Mouse (Mus musculus): ENCODE results near the gene Pbx3. TPM values are rescaled to one million over a fixed set of nuclear protein-coding genes. Genes with fewer than 3 reads are reported as not detected.

Pbx3 gene
- polyA plus RNA-seq, 1 experiment, result 187 TPM

- no peak for TF ChIP-seq CTCF (IDR thresholded peaks at IDR 0.05; ENCODE audit: borderline replicate concordance, extremely low read depth, insufficient read depth, insufficient read length)
- TF ChIP-seq POLR2A (IDR thresholded peaks at IDR 0.05; ENCODE audit: borderline replicate concordance, extremely low read depth, insufficient read depth, insufficient read length, poor library complexity, severe bottlenecking), result no peak
- DNase-seq (ENCODE audit: low read depth), result no peak
Measured at GRCm38 (mm10) chr2:34139470-34140158, 233.3 kb downstream of the Pbx3 start.

GRCm38 (mm10) chr2:34135316-34135715 lies 237.6 kb downstream of the Pbx3 start:
- TF ChIP-seq POLR2A (IDR thresholded peaks at IDR 0.05; ENCODE audit: borderline replicate concordance, extremely low read depth, insufficient read depth, insufficient read length, poor library complexity, severe bottlenecking), result no peak
- TF ChIP-seq CTCF (IDR thresholded peaks at IDR 0.05; ENCODE audit: borderline replicate concordance, extremely low read depth, insufficient read depth, insufficient read length), result no peak
- peak; percentile 66 for DNase-seq (ENCODE audit: low read depth)

DNA sequence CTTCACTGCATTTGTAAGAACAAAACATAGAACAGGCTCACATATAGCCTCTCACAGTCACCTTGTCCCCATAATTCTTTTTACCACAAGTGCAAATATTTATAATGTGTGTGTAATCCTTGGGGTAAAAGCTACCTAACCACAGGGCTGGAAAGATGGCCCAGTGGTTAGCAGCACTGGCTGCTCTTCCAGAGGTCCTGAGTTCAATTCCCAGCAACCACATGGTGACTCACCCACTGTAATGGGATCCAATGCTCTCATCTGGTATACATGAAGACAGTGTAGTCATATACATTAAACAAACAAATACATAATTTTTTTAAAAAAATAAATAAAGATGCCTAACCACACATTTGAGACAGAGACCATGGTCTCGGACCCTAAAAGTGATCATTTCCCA lies 240.2 kb downstream of the Pbx3 start:
- TF ChIP-seq CTCF (IDR thresholded peaks at IDR 0.05; ENCODE audit: borderline replicate concordance, extremely low read depth, insufficient read depth, insufficient read length) (no peak), POLR2A (IDR thresholded peaks at IDR 0.05; ENCODE audit: borderline replicate concordance, extremely low read depth, insufficient read depth, insufficient read length, poor library complexity, severe bottlenecking) (no peak)

DNA sequence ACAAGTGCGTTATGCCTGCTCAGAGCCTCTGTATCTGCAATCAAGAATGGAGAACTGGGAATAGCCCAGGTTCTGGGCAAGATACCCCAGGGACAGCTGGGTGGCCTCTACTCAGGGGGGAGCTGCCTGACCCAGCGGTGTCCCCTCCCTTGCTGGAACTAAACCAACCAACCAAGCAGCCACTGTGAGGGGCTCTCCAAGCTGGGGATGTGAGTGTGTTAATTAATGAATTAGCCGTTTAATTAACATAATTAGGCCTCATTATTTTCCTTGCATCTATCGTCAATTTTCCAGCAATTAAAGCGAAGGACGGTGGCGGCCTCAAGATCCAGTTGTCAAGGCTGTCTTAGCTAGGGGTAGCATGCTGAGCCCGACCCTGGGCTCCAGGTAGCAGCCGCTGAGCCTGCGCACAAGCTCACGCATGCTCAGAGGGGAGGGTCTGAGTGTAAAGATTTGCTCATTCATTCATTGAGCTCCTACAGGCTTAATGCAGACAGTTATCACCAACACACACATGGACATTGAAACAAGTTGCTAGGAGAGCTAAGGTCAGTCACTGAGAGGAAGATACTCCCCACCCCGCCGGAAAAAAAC lies 243.2 kb downstream of the Pbx3 start:
- no peak for TF ChIP-seq POLR2A (IDR thresholded peaks at IDR 0.05; ENCODE audit: borderline replicate concordance, extremely low read depth, insufficient read depth, insufficient read length, poor library complexity, severe bottlenecking)
- no peak for TF ChIP-seq CTCF (IDR thresholded peaks at IDR 0.05; ENCODE audit: borderline replicate concordance, extremely low read depth, insufficient read depth, insufficient read length)
- peak; percentile 90 for DNase-seq (ENCODE audit: low read depth)

More for the DNA sequence above, 240.2 kb downstream of the Pbx3 start:
- DNase-seq (ENCODE audit: low read depth), result no peak

DNA sequence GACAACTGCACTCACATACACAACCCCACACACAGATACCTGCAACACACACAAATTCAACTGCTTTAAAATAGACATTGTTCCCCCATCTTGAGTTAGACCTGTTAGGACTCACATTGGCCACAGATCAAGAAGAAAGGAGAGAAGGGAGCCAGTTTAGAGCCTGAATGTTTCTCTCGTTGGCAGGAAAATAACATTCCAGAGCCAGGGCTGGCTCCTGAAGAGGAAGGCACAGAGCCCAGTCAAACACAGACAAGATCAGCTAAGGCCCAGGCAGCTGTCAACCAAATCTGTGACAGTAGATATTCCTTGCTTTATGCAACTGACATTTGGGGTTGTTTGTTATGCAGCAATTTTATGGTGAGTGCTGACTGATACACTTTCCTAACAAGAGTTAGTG lies 245.1 kb downstream of the Pbx3 start:
- DNase-seq (ENCODE audit: low read depth), result peak; percentile 63
- TF ChIP-seq CTCF (IDR thresholded peaks at IDR 0.05; ENCODE audit: borderline replicate concordance, extremely low read depth, insufficient read depth, insufficient read length), result no peak
- TF ChIP-seq POLR2A (IDR thresholded peaks at IDR 0.05; ENCODE audit: borderline replicate concordance, extremely low read depth, insufficient read depth, insufficient read length, poor library complexity, severe bottlenecking), result no peak

GRCm38 (mm10) chr2:34123896-34124295 lies 249.0 kb downstream of the Pbx3 start:
- TF ChIP-seq CTCF (IDR thresholded peaks at IDR 0.05; ENCODE audit: borderline replicate concordance, extremely low read depth, insufficient read depth, insufficient read length), result no peak
- TF ChIP-seq POLR2A (IDR thresholded peaks at IDR 0.05; ENCODE audit: borderline replicate concordance, extremely low read depth, insufficient read depth, insufficient read length, poor library complexity, severe bottlenecking), result no peak
- DNase-seq (ENCODE audit: low read depth), result no peak

Other genes starting within 250 kb of the Pbx3 start
- 72.2 and 74.7 TPM in 2 replicates for gene Mapkap1, start 33.6 kb upstream of the Pbx3 start, polyA plus RNA-seq (2012; rRNA removed)

Data from brain, embryonic 14.5 days (tissue).